Mouse (Mus musculus): ENCODE data around the gene Aim2.
"Not testable (repeated sequence)": the region's sequence is repeated elsewhere in the genome, so short reads cannot be mapped to it uniquely, and the experiment has no call there.

The Aim2 gene

GRCm38 (mm10) chr1:173350372-173350957, at the start of gene Aim2:
TSS of gene Aim2 (plus strand) at chr1:173350879.
- no peak for DNase-seq (ENCODE audit: low read depth)

DNA sequence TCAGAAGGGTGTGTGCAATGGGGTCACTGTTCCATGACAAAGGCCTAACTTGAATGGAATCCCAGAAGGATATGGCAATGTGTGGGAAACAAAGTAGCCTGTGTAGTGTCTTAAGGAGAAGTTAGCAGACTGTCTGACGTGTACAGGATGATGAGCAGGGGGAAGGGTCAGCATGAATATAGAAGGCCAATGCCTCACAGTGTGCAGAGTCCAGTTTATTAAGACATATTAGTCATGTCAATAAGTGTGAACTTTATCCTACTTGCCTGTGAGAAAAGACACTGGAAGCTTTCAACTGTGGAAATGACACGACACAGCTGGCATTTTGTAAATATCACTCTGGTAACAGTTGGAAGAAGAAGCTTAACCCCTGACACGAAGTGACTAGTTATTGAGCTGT, 47.9 kb upstream of the Aim2 start:
- not testable (repeated sequence) for DNase-seq (ENCODE audit: low read depth)

DNA sequence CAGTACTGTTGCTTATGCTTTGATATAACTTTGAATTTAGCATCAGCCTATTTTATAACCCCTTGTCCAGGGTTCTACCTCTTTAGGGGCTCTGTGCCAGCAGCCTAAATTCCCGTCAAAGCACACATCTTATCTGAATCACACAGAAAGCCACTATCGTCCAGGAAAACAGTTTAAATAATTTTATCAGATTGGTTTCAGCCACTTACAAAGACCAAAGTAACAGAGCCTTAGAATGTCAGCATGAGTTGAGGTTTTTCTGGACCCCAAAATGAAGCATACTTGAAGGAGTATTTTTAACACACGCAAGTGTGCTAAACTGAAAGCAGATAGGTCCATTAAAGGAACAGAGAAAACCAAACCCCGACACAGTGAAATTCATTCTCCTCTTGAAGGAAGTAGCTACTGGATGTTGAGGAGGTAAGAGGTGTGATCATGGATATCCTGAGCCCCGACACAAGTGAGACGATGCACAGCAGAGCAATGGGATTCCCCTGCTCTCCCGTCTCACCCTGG, 37.1 kb upstream of the Aim2 start:
- not testable (repeated sequence) for DNase-seq (ENCODE audit: low read depth)

DNA sequence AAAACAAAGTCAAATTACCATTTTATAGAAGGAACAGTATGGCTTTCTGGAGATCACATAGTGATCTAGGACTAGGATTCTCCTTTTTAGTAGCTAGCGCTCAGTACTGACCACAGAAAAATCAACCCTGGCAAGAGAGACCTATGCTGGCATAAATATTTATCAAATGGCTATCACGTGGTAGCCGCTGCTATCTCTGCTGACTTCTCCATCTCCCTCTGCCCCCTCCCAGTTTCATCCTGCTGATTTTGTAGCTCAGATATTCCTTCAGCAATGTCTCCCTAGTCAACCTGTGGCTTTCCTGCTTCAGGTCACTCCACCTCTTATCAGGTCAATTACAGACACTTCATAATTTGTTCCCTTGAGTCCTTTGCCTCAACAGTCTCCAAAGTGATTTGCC, 35.0 kb upstream of the Aim2 start:
- no peak for DNase-seq (ENCODE audit: low read depth)

- no peak for DNase-seq (ENCODE audit: low read depth)
Observed at GRCm38 (mm10) chr1:173317925-173318477, 32.7 kb upstream of the Aim2 start.

GRCm38 (mm10) chr1:173321593-173322248, 29.0 kb upstream of the Aim2 start:
- no peak for DNase-seq (ENCODE audit: low read depth)

- DNase-seq (ENCODE audit: low read depth) = no peak
Observed at GRCm38 (mm10) chr1:173322249-173322627, 28.4 kb upstream of the Aim2 start.

- peak; percentile 37 for DNase-seq (ENCODE audit: low read depth)
Observed at GRCm38 (mm10) chr1:173323839-173324585, 26.7 kb upstream of the Aim2 start.

GRCm38 (mm10) chr1:173324961-173325360, 25.7 kb upstream of the Aim2 start:
- DNase-seq (ENCODE audit: low read depth) = no peak

- DNase-seq (ENCODE audit: low read depth) = no peak
Observed at GRCm38 (mm10) chr1:173325395-173325794, 25.3 kb upstream of the Aim2 start.

- DNase-seq (ENCODE audit: low read depth) = no peak
Observed at GRCm38 (mm10) chr1:173326552-173326951, 24.1 kb upstream of the Aim2 start.

- DNase-seq (ENCODE audit: low read depth) = no peak
Observed at GRCm38 (mm10) chr1:173328446-173328845, 22.2 kb upstream of the Aim2 start.

- no peak for DNase-seq (ENCODE audit: low read depth)
Observed at GRCm38 (mm10) chr1:173329185-173329584, 21.5 kb upstream of the Aim2 start.

- no peak for DNase-seq (ENCODE audit: low read depth)
Observed at GRCm38 (mm10) chr1:173329743-173330142, 20.9 kb upstream of the Aim2 start.

DNA sequence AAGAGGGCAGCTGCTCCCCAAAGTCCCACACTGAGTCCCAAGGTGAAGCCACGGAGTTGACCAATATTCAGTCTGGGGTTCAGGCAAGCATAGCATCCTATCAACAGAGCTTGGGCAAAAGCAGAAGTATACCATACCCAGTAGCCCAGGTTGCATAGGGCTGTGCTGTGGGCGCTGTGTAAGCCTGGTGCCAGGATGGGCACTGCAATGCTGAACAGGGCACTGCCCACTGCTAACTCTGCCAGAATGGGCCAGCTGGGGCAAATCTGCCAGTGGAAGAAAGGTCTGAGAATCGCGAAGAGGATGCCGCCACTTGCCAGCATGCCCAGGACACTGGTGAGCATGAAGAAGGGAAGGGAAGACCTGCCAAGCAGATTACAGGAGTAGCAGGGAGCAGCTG, 18.3 kb upstream of the Aim2 start:
- DNase-seq (ENCODE audit: low read depth) = no peak

DNA sequence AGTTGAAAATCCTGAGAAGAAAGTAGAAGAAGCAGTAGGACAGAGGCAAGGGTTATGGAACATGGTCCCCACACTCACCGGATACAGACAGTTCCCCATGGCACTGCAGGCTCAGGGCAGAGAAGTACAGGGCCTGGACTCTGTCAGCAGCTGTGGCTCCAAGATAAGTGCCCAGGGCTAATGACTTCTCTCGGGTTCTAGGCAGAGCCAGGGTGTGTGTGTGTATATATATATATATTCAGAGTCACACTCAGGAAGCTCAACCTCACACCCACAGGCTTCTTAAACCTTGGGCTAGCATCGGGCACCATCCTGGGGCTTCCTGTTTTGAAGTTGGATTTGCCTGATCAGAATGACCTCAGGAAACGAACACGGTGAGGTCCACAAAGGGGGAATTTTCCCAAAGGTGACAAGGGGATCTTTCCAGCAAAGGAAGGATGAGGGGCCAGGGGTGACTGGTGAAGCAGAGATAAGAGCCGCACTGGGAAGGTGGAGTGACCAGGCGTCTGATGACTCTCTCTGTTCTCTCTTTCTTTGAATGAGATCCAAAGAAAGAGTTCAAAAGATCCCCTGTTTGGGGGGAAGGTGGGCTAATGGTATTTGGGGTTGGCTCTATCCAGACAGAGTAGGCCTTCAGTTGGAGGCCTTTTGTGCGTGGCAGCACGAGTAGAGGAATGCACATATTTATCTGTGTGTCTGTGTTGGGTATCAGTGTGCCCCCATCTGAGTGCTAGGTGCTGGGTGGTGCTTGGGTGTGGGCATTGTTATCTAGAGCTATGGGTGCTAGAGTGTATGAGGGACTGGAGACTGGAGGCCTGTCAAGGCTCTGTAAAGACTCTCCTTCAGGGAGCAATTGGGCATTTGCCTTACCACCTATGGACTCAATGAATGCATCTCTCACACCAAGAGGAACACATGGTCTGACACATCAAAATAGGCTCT, 17.1 kb upstream of the Aim2 start, which contains the start of gene Ackr1:
Ackr1 (minus strand) TSS at position 439 of the 942 bp plus-strand sequence.
- DNase-seq (ENCODE audit: low read depth) = no peak

GRCm38 (mm10) chr1:173335903-173336302, 14.8 kb upstream of the Aim2 start:
- DNase-seq (ENCODE audit: low read depth) = no peak

DNA sequence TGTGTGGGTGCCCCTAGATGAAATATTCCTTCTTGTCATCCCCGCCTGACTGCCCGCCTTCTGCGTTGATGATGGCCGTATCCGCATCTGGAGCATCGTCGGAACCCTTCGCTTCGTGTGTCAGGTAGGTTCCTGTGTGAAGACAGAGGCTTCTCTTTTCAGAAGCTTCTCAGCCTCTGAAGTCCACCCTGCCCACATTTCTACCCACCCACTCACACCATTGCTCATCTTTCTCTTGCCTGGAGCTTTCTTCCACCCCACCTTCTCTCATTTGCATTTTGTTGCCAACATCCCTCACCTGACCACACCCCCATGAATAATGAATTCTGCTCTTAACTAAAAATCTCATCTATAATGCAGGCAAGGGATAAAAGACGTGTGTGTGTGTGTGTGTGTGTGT, 13.7 kb upstream of the Aim2 start:
- no peak for DNase-seq (ENCODE audit: low read depth)

DNA sequence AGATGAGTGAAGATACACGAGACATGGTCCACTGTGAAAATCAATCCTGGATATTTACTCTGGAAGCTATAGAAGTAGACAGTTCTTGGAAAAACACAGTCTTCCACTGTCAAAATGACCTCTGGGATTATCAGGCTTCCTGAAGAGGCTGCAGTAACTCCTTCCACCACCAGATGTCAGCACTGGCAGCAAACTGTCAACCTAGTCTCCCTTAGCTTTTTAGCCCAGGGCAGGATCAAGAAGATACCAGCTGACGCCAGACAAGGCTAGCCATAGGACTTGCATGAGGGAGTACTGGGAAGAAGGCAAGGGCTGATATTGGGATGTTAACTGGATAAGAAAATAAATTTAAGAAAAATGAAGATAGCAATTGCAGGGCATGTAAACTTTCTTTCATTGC, 11.1 kb upstream of the Aim2 start:
- peak; percentile 74 for DNase-seq (ENCODE audit: low read depth)

DNA sequence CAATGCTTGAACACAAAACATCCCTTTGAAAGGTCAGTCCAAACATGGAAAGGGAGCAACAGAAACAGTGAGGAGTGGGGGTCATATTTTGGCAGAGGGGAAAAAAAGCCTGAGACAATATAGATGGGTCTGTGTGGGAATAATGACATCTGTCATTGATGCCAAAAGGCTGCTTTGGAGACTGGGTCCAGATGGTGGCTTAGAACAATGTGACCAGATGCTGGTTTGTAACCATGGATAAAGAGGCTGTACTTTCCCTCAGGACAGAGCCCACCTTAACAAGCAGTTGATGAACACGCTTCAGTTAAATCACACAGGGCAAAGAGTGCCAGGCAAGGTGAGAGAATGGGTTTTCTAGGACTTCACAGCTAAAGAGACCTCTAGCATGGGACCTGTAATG, 8.3 kb upstream of the Aim2 start:
- no peak for DNase-seq (ENCODE audit: low read depth)

DNA sequence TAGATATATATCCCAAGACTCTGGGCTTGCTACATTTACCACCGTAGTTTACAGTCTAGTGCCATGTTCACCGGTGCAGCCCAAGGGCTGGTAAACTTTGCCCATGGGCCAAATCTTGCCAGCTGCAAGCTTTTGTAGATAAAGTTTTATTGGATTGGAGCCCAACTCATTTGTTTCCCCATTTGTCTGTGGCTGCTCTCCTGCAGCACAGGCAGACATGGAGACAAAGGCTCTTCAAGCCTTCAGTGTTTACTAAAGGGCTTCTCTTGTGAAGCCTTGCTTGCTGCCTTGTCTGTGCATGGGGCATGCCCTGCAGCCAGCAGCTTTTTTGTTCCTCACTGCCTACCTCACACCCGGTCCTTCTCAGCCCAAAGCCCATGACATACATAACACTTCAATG, 6.7 kb upstream of the Aim2 start:
- no peak for DNase-seq (ENCODE audit: low read depth)

- DNase-seq (ENCODE audit: low read depth) = no peak
Observed at GRCm38 (mm10) chr1:173345112-173345511, 5.6 kb upstream of the Aim2 start.
